Mouse (Mus musculus) megakaryocyte, embryonic 14.5 days (primary cell): ENCODE measurements around the gene Tecta. TPM values are rescaled to one million over a fixed set of nuclear protein-coding genes. Genes with fewer than 3 reads are reported as not detected.

Source experiments
- H3K27me3 ChIP-seq: replicated peaks from 2 replicates; pipeline ENCODE3; 2012; ENCODE audit warnings: inconsistent platforms
- H3K36me3 ChIP-seq: replicated peaks from 2 replicates; pipeline ENCODE3; 2012; ENCODE audit warnings: low read length, inconsistent platforms, mixed read lengths
- H3K4me1 ChIP-seq: 2 replicates; pipeline ENCODE4 v1.6.1; 2012; ENCODE audit warnings: inconsistent platforms
- H3K4me3 ChIP-seq: replicated peaks from 2 replicates; pipeline ENCODE3; 2012; ENCODE audit warnings: moderate library complexity, mild to moderate bottlenecking, inconsistent platforms
- H3K9me3 ChIP-seq: 2 replicates; pipeline ENCODE4 v1.6.1; 2012; ENCODE audit warnings: inconsistent platforms
- FLI1 ChIP-seq: IDR thresholded peaks from 2 replicates; pipeline ENCODE4 v1.6.1; 2012; ENCODE audit warnings: low read length, inconsistent platforms, mixed read lengths
- GATA1 ChIP-seq: IDR thresholded peaks from 3 replicates; pipeline ENCODE4 v1.6.1; 2012; ENCODE audit warnings: mixed read lengths, low read length, inconsistent platforms, borderline replicate concordance
- polyA plus RNA-seq: library from polyadenylated mRNA; stranded (reverse); fragments of >175 nt; gene quantifications from 2 replicates; pipeline ENCODE4 v1.2.3, GENCODE M21; 2012; ENCODE audit warnings: low replicate concordance; ENCODE audit not compliant: insufficient read depth

Tecta gene
- polyA plus RNA-seq, 1 experiment = not detected

DNA sequence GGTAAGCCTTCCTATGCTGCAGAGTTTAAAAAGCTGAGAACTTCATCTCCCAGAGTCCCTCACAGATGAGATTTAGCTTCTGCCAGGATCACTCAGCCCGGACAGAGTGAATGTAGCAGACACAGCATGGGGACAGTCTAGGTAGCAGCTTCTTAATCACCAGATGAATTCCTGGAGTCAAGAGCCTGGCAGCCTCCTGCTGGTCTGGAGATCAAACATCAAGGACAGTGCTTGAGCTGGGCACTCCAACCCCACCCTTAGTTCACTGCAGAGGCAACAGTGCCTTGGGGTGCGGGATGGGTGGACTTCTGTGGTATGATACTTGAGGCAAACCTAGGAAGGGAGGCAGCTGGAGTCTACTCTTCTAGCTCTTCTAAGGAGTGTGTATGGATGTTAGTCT lies 20.0 kb upstream of the Tecta start:
- Histone ChIP-seq H3K36me3 (peaks cover 72% of the 10 kb centered on the region), H3K9me3 (no peaks in the 10 kb centered on the region), H3K4me1 (0 out of 2 replicates have a peak, but pooled peaks cover 3% of the 10 kb centered on the region)

DNA sequence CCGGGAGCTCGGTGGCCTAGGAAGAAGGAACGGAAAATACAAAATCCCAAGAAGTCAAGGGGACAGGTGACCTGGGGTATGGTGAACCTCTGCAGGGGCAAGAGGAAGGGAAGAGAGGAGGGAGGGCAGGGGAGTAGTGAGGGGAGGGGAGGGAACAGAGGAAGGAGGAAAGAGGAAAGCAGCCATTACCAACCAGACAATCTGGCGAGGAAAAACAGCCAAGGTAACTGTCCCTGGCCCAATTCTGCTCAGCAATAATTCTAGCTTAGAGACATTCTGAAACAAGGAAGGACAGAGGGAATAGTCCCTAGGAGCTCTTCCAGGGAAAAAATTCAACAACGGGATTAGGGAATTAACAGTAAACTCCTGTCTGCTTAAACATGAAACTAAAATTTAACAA lies 19.1 kb upstream of the Tecta start:
- no peaks in the 10 kb centered on the region for H3K27me3 ChIP-seq
- peaks cover 77% of the 10 kb centered on the region for H3K36me3 ChIP-seq
- no peaks in the 10 kb centered on the region for H3K9me3 ChIP-seq
- TF ChIP-seq GATA1 = no peak
- 0 out of 2 replicates have a peak, but pooled peaks cover 3% of the 10 kb centered on the region for H3K4me1 ChIP-seq
- no peak overlapping the region for H3K4me3 ChIP-seq

More for the DNA sequence above, 20.0 kb upstream of the Tecta start:
- TF ChIP-seq GATA1 (no peak), FLI1 (no peak)
- no peak overlapping the region for H3K4me3 ChIP-seq
- H3K27me3 ChIP-seq = no peaks in the 10 kb centered on the region

DNA sequence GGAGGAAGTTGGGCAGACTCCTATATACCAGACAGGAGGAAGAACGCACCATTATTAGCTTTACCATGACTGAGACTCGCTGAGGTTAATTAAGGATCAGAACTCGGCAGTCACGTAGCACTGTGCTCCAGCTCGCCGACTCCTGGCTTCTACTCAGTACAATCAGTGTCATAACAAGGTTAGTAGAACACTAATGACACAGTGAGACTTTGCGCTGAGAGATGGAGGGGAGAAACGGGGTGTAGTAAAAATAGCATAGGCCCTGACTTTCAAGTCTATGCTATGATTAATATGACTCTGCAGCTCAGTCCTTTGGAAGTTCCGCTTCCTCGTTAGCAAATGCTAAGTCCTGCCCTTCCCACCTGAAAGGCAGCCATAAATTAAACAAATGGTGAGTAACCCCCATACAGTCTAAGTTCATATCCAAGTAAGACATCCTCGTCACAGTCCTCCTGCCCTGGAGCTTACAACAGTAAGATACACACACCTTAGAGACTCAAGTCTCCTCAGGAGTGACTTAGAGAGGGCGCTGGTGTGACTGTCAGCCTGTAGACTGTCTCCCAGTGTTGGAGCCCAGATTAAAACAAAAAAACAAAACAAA lies 17.7 kb upstream of the Tecta start:
- Histone ChIP-seq H3K4me1 (0 out of 2 replicates have a peak, but pooled peaks cover 3% of the 10 kb centered on the region), H3K4me3 (no peak overlapping the region), H3K27me3 (no peaks in the 10 kb centered on the region), H3K36me3 (peaks cover 81% of the 10 kb centered on the region), H3K9me3 (no peaks in the 10 kb centered on the region)
- TF ChIP-seq FLI1 (no peak), GATA1 (no peak)

DNA sequence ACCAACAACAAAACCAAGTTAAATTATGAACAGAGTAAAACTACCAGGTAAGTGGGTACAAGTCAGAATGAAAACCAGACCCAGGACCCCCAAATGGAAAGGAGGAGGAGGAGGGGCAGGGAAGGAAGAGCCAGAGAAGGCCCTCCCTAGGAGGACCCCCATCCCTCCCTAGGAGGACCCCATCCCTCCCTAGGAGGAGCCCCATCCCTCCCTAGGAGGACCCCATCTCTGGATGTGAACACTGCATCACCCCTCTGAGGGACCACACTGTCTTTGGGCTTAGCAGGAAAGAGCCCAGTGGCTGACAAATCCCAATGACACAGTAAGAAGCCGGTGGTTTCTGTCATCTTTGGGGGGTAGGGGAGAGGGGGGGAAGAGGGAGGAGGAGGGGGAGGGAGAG lies 15.5 kb upstream of the Tecta start:
- no peaks in the 10 kb centered on the region for H3K27me3 ChIP-seq
- H3K36me3 ChIP-seq = peaks cover 64% of the 10 kb centered on the region
- no peaks in the 10 kb centered on the region for H3K9me3 ChIP-seq
- H3K4me3 ChIP-seq = no peak overlapping the region
- TF ChIP-seq FLI1 = no peak
- no peak for TF ChIP-seq GATA1
- H3K4me1 ChIP-seq = 0 out of 2 replicates have a peak, but pooled peaks cover 3% of the 10 kb centered on the region

DNA sequence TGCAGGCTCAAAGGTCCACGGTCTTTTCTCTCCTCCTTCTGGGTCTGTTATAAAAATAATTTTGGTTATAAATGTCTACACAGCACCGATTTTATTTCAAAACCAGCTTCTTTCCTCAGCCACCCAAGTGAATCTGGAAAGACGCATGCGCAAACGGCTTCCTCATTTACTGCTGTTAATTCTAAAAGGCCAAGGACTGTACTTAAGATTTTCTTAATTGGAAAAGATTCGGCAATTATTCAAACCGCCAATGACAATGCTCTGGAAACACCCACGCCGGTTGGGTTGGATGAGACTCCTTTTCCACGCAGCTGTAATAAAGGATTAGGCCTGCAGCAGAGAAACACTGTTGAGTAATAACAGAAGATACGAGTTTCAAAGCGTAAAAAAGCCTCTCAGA lies 13.6 kb upstream of the Tecta start:
- H3K4me1 ChIP-seq = no peaks in the 10 kb centered on the region
- peaks cover 2% of the 10 kb centered on the region for H3K27me3 ChIP-seq
- H3K4me3 ChIP-seq = no peak overlapping the region
- peaks cover 56% of the 10 kb centered on the region for H3K36me3 ChIP-seq
- H3K9me3 ChIP-seq = no peaks in the 10 kb centered on the region
- no peak for TF ChIP-seq FLI1
- no peak for TF ChIP-seq GATA1

DNA sequence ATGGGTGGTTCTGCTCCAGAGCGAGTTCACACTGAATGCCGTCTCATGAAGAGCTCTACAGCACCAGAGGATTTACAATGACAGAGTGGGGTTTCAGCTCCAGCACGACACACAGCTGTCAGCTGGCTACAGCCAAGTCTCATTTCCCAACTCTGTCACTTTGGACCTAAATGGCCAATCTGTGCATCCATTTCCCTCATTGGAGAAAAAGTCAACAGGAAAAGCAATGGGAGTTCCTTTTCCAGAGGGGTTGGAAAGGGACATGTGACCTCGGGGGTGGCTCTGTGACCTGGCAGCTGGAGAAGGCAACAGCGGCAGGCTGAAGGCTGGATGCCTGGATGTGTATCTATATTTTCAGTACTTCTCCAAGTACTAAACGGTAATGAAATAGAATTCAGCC lies 11.6 kb upstream of the Tecta start:
- H3K4me1 ChIP-seq = no peaks in the 10 kb centered on the region
- H3K4me3 ChIP-seq = no peak overlapping the region
- peaks cover 38% of the 10 kb centered on the region for H3K36me3 ChIP-seq
- TF ChIP-seq GATA1 (no peak), FLI1 (no peak)
- H3K9me3 ChIP-seq = no peaks in the 10 kb centered on the region
- peaks cover 10% of the 10 kb centered on the region for H3K27me3 ChIP-seq

DNA sequence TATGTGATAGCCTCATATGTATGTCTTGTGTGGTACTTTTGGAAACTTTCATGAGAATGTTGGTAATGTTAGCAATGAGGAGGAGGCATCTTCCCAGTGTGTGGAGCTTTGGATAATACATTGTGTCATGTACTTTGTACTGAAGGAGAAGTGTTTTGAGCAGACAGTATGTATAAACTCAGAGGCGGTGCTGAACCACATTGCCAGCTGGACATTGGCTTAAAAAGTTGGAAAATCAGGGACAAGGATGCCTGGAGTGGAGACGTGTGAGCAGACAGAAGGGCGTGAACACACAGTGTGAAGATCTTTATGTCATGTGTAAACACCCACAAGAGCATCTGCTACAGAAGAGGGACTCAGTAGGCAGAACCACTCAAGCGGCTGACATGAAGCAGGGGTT lies 6.0 kb upstream of the Tecta start:
- no peaks in the 10 kb centered on the region for H3K4me1 ChIP-seq
- H3K4me3 ChIP-seq = no peak overlapping the region
- TF ChIP-seq FLI1 = no peak
- no peak for TF ChIP-seq GATA1

DNA sequence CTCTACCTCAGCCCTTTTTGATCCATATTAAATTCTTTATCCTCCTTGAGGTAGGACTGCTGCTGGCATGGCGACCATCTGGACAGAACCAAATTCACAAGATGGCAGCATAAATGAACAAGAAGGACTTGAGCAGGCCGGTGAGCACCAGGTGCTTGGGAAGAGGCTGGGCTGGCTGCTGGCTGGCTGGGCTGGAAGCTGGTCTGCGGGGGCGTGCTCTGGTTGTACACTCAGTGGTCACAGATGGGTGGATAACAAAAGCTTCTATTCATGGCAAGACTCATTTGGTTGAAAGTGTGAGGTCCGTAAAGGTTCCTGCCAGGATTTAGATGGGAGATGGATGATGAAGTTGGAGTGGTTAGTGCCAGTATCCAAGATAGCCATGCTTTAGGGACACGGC lies 1.8 kb upstream of the Tecta start:
- no peaks in the 10 kb centered on the region for H3K36me3 ChIP-seq
- H3K4me3 ChIP-seq = no peak overlapping the region
- no peaks in the 10 kb centered on the region for H3K4me1 ChIP-seq
- peaks cover 22% of the 10 kb centered on the region for H3K27me3 ChIP-seq
- TF ChIP-seq FLI1 = no peak
- no peak for TF ChIP-seq GATA1
- no peaks in the 10 kb centered on the region for H3K9me3 ChIP-seq

More for the DNA sequence above, 6.0 kb upstream of the Tecta start:
- Histone ChIP-seq H3K9me3 (no peaks in the 10 kb centered on the region), H3K36me3 (no peaks in the 10 kb centered on the region), H3K27me3 (peaks cover 27% of the 10 kb centered on the region)

DNA sequence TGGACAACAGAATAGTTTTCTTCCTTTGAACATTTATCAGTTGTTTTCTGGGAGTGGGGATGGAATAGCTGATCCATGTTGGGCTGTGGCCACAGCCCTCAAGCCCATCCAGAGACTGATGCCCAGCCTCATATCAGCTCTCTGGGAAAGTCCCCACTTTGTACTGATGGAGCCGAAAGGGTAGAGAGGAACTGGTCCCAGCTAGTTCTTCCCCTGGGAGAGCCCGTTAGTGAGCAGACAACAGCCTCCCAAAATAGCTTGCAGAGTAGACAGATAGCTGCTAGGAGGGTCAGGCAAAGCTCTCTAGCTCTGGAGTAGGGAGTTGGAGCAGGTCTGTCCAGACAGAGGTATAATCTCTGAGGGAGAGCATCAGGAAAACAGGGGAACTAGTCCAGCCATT lies 3.6 kb downstream of the Tecta start:
- H3K4me3 ChIP-seq = no peak overlapping the region
- no peaks in the 10 kb centered on the region for H3K4me1 ChIP-seq
- H3K36me3 ChIP-seq = no peaks in the 10 kb centered on the region
- H3K27me3 ChIP-seq = peaks cover 24% of the 10 kb centered on the region
- no peak for TF ChIP-seq GATA1
- no peaks in the 10 kb centered on the region for H3K9me3 ChIP-seq

DNA sequence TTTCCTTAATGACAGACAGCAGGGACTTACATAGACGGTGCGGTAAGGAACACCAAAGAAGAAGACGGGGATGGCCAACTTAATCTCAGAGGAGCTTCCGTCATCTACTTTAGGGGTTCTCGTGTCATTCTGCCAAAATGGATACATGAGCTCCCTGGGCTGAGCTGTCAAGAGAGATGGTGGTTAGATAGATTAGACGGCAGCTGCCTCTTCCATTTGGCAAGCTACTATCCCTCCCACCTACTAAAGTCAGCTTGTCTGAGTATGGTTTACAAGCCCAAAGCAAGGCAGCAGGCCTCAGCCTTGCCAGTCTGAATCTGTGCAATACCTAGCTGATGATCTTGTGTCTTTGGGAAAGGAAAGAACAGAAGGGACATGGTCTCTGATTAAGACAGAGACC lies 4.8 kb downstream of the Tecta start:
- Histone ChIP-seq H3K4me1 (no peaks in the 10 kb centered on the region), H3K27me3 (peaks cover 21% of the 10 kb centered on the region), H3K4me3 (no peak overlapping the region), H3K36me3 (no peaks in the 10 kb centered on the region), H3K9me3 (no peaks in the 10 kb centered on the region)
- TF ChIP-seq FLI1 (no peak), GATA1 (no peak)

DNA sequence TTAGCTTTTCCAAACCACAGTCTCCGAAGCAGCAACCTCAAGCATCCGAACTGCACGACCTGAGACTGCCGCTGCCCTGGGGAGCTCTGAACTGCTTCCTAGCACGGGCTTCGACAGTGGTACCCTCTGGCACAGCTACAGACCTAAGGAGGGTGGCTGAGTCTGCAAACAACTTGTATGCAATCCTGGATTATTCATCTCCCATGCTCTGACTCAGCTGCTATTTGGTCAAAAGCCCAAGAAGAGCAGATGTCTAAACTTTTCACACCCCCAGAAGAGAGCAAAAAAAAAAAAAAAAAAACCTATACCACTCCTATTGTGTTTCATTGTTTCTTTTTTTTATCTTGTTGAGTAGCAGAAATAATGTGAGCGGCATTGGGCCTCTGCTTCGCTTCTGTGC lies 5.4 kb downstream of the Tecta start:
- no peaks in the 10 kb centered on the region for H3K36me3 ChIP-seq
- peaks cover 21% of the 10 kb centered on the region for H3K27me3 ChIP-seq
- no peak overlapping the region for H3K4me3 ChIP-seq
- H3K4me1 ChIP-seq = no peaks in the 10 kb centered on the region
- no peak for TF ChIP-seq GATA1
- TF ChIP-seq FLI1 = no peak
- no peaks in the 10 kb centered on the region for H3K9me3 ChIP-seq
